Mouse (Mus musculus): ENCODE measurements around the gene Sap30bp.

- TF ChIP-seq CTCF (IDR thresholded peaks at IDR 0.05; ENCODE audit: low read depth, low read length) = peak; percentile 34
- TF ChIP-seq EP300 (IDR thresholded peaks at IDR 0.05; ENCODE audit: insufficient read depth, low read depth, low read length) = no peak
- TF ChIP-seq POLR2A (IDR thresholded peaks at IDR 0.05; ENCODE audit: insufficient read depth, low read length) = no peak
Measured at GRCm38 (mm10) chr11:115974309-115975082, 41.4 kb downstream of the Sap30bp start, which contains the start of gene Itgb4.
